Mouse (Mus musculus) midbrain, embryonic 13.5 days (tissue): ENCODE measurements at regions not wholly inside any gene's neighbourhood (a gene's known extent, or its start where the extent isn't known, plus 50 kb on each side); places are given as distances from the start of the nearest gene placed in this dataset.

Source experiments
- ATAC-seq: fragments of 200-750 bp; cut with Nextera tagmentation; 2 replicates; pipeline ENCODE4 v1.8.0; 2017; ENCODE audit warnings: mild to moderate bottlenecking, moderate TSS enrichment, moderate library complexity
- H3K27ac ChIP-seq: fragments of 300-500 bp; sonication (generic); 2 replicates; pipeline ENCODE4 v1.5.1; 2015; ENCODE audit warnings: inconsistent platforms, mild to moderate bottlenecking, moderate library complexity
- H3K27me3 ChIP-seq: fragments of 300-500 bp; sonication (generic); 2 replicates; pipeline ENCODE4 v1.6.1; 2015; ENCODE audit warnings: mild to moderate bottlenecking, inconsistent platforms
- H3K36me3 ChIP-seq: fragments of 300-500 bp; sonication (generic); 2 replicates; pipeline ENCODE4 v1.6.1; 2015; ENCODE audit warnings: mild to moderate bottlenecking, inconsistent platforms
- H3K4me1 ChIP-seq: fragments of 300-500 bp; sonication (generic); replicated peaks from 2 replicates; pipeline ENCODE4 v1.6.1; 2015; ENCODE audit warnings: inconsistent platforms
- H3K4me2 ChIP-seq: fragments of 300-500 bp; sonication (generic); replicated peaks from 2 replicates; pipeline ENCODE4 v1.6.1; 2015; ENCODE audit warnings: moderate library complexity, mild to moderate bottlenecking, inconsistent platforms
- H3K4me3 ChIP-seq: fragments of 300-500 bp; sonication (generic); replicated peaks from 2 replicates; pipeline ENCODE4 v1.5.1; 2015; ENCODE audit warnings: mild to moderate bottlenecking, inconsistent platforms
- H3K9ac ChIP-seq: fragments of 300-500 bp; sonication (generic); replicated peaks from 2 replicates; pipeline ENCODE4 v1.6.1; 2015; ENCODE audit warnings: mild to moderate bottlenecking, inconsistent platforms
- H3K9me3 ChIP-seq: fragments of 300-500 bp; sonication (generic); 2 replicates; pipeline ENCODE4 v1.6.1; 2016; ENCODE audit warnings: mild to moderate bottlenecking, inconsistent platforms
- WGBS: fragments of 180-500 bp; shearing (Covaris S2); methylation state at CpG from one replicate; pipeline ENCODE4 v1.1.7; 2015; 5-methylcytosine and 5-hydroxymethylcytosine counted together

DNA sequence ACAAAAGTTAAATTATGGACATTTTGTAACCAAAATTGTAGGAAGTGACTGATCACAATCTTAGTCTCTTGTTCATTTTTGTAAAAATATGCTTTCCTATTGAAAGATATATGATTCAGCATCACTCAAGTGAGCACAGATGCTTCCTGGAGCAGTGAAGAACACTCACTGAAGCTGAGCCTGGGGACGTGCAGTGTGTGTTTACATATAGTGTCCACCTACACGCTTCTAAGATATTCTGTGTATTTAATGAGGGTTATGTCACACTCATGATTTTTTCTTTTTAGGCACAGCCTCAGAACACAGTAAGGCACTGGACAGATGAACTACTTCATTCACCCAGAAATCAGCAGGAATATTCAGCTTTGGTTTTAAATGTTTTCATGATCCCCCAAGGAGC, 1533.6 kb downstream of the Tbl1xr1 start:
- no peak overlapping the region for H3K9ac ChIP-seq
- no peaks in the 10 kb centered on the region for H3K4me1 ChIP-seq
- no peak overlapping the region for H3K4me2 ChIP-seq
- no peaks in the 10 kb centered on the region for H3K36me3 ChIP-seq
- no peak for ATAC-seq
- H3K9me3 ChIP-seq, result no peaks in the 10 kb centered on the region
- no peaks in the 10 kb centered on the region for H3K27me3 ChIP-seq
- no peak overlapping the region for H3K27ac ChIP-seq
- H3K4me3 ChIP-seq, result no peak overlapping the region
- 82% methylated on average over 2 of the region's 2 CpGs for WGBS

DNA sequence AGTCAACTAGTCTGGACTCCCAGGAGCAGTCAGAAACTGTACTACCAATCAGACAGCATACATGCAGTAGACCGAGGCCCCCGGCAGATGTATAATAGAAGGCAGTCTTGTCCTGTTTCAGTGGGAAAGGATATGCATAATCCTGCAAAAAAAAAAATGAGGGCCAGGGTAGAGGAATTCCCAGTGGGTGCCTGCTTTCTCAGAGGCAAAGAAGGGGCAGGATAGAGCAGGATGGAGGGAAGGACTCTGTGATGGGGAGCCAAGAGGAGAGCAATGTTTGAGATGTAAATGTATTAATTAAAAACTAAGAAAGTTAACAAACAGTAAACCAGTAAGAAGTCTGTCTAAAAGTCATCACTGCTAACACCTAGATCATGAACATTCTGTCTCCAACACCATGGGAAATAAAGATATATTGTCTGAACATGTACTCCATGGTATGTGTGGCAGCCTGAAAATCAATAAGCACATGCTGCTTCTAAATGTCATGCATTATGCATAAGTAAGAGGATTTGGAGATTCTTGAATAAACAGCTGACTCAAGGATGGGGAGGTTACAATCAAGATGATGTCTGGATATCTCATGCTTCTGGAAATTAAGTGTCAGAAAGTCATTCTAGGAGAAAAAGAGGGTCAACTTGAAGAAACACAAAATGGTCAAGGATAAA, 1485.3 kb downstream of the Naaladl2 start:
- 74% methylated on average over 2 of the region's 2 CpGs for WGBS
- H3K9me3 ChIP-seq, result no peaks in the 10 kb centered on the region
- H3K4me1 ChIP-seq, result peaks cover 6% of the 10 kb centered on the region; the same call in 1 of the 2 replicates
- no peak overlapping the region for H3K27ac ChIP-seq
- H3K4me3 ChIP-seq, result no peak overlapping the region
- 0 out of 2 replicates have a peak, but pooled peaks have one; percentile 24 for ATAC-seq
- H3K9ac ChIP-seq, result no peak overlapping the region
- H3K27me3 ChIP-seq, result no peaks in the 10 kb centered on the region
- H3K36me3 ChIP-seq, result no peaks in the 10 kb centered on the region
- no peak overlapping the region for H3K4me2 ChIP-seq

DNA sequence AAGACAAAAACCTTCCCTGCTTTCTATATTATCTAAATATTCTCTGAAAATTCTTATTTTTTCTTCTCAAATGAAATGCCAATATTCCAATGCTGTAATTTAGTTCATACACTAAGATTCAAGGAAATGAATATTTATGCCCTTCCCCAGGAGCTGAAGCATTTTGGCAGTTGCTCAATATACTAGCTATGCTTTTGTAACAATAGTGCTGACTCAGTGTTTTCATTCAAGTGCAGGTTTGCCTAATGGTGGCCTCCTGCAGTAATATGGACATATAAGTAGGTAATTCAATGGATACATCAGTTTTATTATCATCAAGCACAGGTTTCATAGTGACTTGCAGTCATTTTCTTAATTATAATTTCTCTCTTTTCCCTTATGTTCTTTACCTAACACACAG, 1437.3 kb downstream of the Naaladl2 start:
- Histone ChIP-seq H3K9me3 (no peaks in the 10 kb centered on the region), H3K27me3 (no peaks in the 10 kb centered on the region), H3K4me1 (no peaks in the 10 kb centered on the region), H3K4me3 (no peak overlapping the region), H3K4me2 (no peak overlapping the region), H3K9ac (no peak overlapping the region), H3K36me3 (no peaks in the 10 kb centered on the region), H3K27ac (no peak overlapping the region)
- ATAC-seq, result no peak
